Mouse (Mus musculus) forebrain, embryonic 11.5 days (tissue): ENCODE measurements around the gene Tmem150c. TPM values are rescaled to one million over a fixed set of nuclear protein-coding genes. Genes with fewer than 3 reads are reported as not detected.

Source experiments
- ATAC-seq: fragments of 200-750 bp; cut with Nextera tagmentation; replicated peaks from 2 replicates; pipeline ENCODE4 v1.8.0; 2017; ENCODE audit warnings: moderate TSS enrichment; ENCODE audit not compliant: low FRiP score
- DNase-seq: peaks from one replicate; pipeline ENCODE4 v3.0.0-alpha.2; 2017; ENCODE audit warnings: low spot score
- H3K27ac ChIP-seq: fragments of 300-500 bp; sonication (generic); 2 replicates; pipeline ENCODE4 v1.5.1; 2014; ENCODE audit warnings: low read depth, low read length
- H3K27me3 ChIP-seq: fragments of 300-500 bp; sonication (generic); 2 replicates; pipeline ENCODE4 v1.6.1; 2014; ENCODE audit warnings: mild to moderate bottlenecking, low read length, mixed read lengths; ENCODE audit not compliant: control insufficient read depth, insufficient read depth
- H3K36me3 ChIP-seq: fragments of 300-500 bp; sonication (generic); 2 replicates; pipeline ENCODE4 v1.6.1; 2014; ENCODE audit warnings: mild to moderate bottlenecking, low read length, moderate library complexity, mixed read lengths; ENCODE audit not compliant: control insufficient read depth, insufficient read depth
- H3K4me1 ChIP-seq: fragments of 300-500 bp; sonication (generic); replicated peaks from 2 replicates; pipeline ENCODE4 v1.6.1; 2014; ENCODE audit warnings: low read length, mixed read lengths; ENCODE audit not compliant: control insufficient read depth, insufficient read depth
- H3K4me2 ChIP-seq: fragments of 300-500 bp; sonication (generic); 2 replicates; pipeline ENCODE4 v1.6.1; 2014; ENCODE audit warnings: low read depth, mild to moderate bottlenecking, low read length, moderate library complexity, mixed read lengths; ENCODE audit not compliant: severe bottlenecking
- H3K4me3 ChIP-seq: fragments of 300-500 bp; sonication (generic); 2 replicates; pipeline ENCODE4 v1.5.1; 2014; ENCODE audit warnings: low read depth, low read length
- H3K9ac ChIP-seq: fragments of 300-500 bp; sonication (generic); 2 replicates; pipeline ENCODE4 v1.6.1; 2014; ENCODE audit warnings: low read length
- H3K9me3 ChIP-seq: fragments of 300-500 bp; sonication (generic); 2 replicates; pipeline ENCODE4 v1.6.1; 2016; ENCODE audit warnings: low read length, mixed read lengths; ENCODE audit not compliant: control insufficient read depth
- WGBS: fragments of 180-500 bp; shearing (Covaris S2); extraction: QIAGEN DNeasy Blood & Tissue Kit; methylation state at CpG from one replicate; pipeline ENCODE4 v1.1.7; 2014; 5-methylcytosine and 5-hydroxymethylcytosine counted together
- polyA plus RNA-seq: library from polyadenylated mRNA; unstranded; fragments of >200 nt; fragmentation: Nextera tagmentation; extraction: Ambion mirVana; gene quantifications from 2 replicates; pipeline ENCODE4 v1.2.1, GENCODE M21; 2014

Tmem150c gene
- polyA plus RNA-seq, 1 experiment from 2014 or later: 2.4 TPM

DNA sequence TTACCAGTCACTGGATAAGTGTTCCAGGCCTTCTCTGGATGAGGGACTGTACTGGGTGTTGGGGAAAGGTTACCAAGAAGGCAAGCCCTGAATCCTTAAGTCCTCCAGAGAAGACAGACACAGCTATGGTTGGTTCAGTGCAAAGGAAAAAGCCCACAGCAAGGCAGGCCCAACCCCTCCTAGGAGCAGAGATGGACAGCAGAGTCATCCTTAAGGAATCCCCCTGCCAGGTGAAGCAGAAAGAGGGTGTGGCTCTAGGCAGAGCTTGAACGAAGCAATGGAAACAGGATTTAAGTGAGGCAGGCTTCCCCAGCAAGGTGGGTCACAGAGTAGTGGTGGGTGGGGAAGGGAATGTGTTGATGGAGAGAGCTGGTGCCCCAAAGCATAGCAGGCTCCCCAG is 35.1 kb downstream of the Tmem150c start:
- Histone ChIP-seq H3K27me3 (no peaks in the 10 kb centered on the region), H3K27ac (no peak overlapping the region), H3K4me2 (no peak overlapping the region), H3K36me3 (no peaks in the 10 kb centered on the region), H3K9me3 (no peaks in the 10 kb centered on the region), H3K4me3 (no peak overlapping the region), H3K4me1 (peaks cover 2% of the 10 kb centered on the region; the same call in 1 of the 2 replicates), H3K9ac (no peak overlapping the region)
- DNase-seq: no peak
- ATAC-seq: no peak
- WGBS: 79% methylated on average over 1 of the region's 1 CpGs

DNA sequence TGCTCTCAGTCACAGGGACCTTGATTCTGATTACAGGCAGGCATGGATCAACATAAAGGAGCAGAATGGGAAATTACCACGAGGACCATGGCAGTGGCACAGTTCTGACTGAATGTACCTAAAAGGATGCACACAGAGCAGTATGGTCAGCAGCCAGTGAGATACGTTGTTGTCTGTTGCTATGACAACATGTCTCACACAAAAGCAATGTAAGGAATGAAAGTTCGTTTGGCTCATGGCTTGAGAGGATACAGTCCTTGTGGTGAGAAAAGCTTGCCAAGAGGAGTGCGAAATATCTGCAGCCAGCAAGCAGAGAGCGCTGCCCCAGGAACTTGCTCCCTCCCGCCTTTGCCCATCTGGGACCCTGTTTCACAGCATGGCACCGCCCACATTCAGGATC is 36.3 kb downstream of the Tmem150c start:
- peaks cover 2% of the 10 kb centered on the region; the same call in 1 of the 2 replicates for H3K4me1 ChIP-seq
- H3K4me3 ChIP-seq: no peak overlapping the region
- no peaks in the 10 kb centered on the region for H3K27me3 ChIP-seq
- H3K9me3 ChIP-seq: no peaks in the 10 kb centered on the region
- DNase-seq: no peak
- 52% methylated on average over 7 of the region's 7 CpGs for WGBS
- ATAC-seq: no peak
- no peak overlapping the region for H3K4me2 ChIP-seq
- no peaks in the 10 kb centered on the region for H3K36me3 ChIP-seq
- no peak overlapping the region for H3K9ac ChIP-seq
- H3K27ac ChIP-seq: no peak overlapping the region

DNA sequence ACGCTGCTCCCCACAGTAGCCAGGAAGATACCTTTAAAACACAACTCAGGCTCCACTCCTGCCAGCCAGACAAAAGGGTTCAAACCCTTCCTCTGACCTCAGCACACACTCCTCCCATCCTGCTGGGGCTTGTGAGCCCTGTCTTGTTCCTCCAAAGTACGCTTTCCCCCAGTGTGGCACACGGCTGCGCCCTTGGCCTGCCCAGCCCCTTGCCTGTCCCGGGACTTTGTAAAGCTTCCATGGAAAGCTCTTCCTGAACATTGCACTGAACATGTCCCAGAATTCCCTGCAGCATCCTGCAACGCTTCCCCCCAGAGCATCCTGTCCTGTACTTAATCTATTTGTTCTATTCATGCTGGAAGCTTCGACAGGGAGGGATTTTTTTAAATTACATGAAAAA is 38.4 kb downstream of the Tmem150c start:
- peaks cover 2% of the 10 kb centered on the region; the same call in 1 of the 2 replicates for H3K4me1 ChIP-seq
- H3K27me3 ChIP-seq: no peaks in the 10 kb centered on the region
- peak overlapping the region; percentile 39; the same call in 1 of the 2 replicates for H3K4me2 ChIP-seq
- no peak for DNase-seq
- no peak overlapping the region for H3K27ac ChIP-seq
- no peak for ATAC-seq
- H3K36me3 ChIP-seq: no peaks in the 10 kb centered on the region
- no peak overlapping the region for H3K4me3 ChIP-seq
- WGBS: 32% methylated on average over 7 of the region's 7 CpGs
- no peak overlapping the region for H3K9ac ChIP-seq
- H3K9me3 ChIP-seq: no peaks in the 10 kb centered on the region

DNA sequence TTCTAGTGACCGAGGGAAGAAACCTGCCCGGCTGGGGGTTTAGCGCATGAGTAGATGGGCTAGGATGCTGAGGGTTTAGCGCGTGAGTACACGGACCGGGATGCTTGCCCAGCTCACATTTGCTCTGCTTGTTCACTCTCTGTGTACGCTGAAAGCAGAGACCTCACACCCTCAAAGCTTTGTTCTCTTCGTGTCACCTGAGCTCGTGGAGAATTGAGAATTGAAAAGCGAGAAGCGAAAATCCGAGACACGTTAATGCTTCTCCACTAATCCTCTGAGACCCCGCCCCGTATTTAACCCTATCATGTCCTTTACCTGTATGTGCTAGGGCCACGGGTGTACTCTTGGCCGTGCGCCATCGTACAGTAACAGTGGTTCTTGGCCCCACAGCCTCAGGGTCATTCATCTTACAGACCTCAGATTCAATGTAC is 38.9 kb downstream of the Tmem150c start:
- Histone ChIP-seq H3K27me3 (no peaks in the 10 kb centered on the region), H3K4me3 (no peak overlapping the region), H3K9ac (0 out of 2 replicates have a peak overlapping the region, but pooled peaks have one; percentile 7), H3K4me2 (peak overlapping the region; percentile 39), H3K4me1 (peaks cover 2% of the 10 kb centered on the region; the same call in 1 of the 2 replicates), H3K27ac (no peak overlapping the region), H3K36me3 (no peaks in the 10 kb centered on the region), H3K9me3 (no peaks in the 10 kb centered on the region)
- DNase-seq (peak; percentile 62), ATAC-seq (no peak)
- 2% methylated on average over 20 of the region's 20 CpGs for WGBS

DNA sequence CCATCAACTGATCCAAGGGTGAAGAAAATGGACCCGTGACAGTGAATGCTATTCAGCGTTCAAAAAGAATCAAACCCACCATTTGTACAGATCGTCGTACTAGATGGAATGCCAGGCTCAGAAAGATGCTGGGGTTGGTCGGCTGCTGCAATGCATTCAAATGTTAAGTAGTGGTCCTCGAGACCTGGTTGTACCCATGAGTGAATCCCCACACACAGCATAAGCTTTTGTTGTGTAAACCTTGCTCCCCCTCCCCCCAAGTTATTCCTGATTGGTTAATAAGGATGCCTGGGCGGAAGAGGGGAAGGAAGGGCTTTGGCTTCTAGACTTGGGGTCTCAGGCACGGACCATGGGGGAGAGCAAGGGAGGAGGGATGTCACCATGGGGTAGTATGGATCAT is 40.3 kb downstream of the Tmem150c start:
- Histone ChIP-seq H3K4me2 (no peak overlapping the region), H3K4me3 (no peak overlapping the region), H3K36me3 (no peaks in the 10 kb centered on the region), H3K27me3 (no peaks in the 10 kb centered on the region), H3K4me1 (peaks cover 2% of the 10 kb centered on the region; the same call in 1 of the 2 replicates), H3K9ac (no peak overlapping the region), H3K9me3 (no peaks in the 10 kb centered on the region), H3K27ac (no peak overlapping the region)
- no peak for ATAC-seq
- DNase-seq: no peak
- whole genome bisulfite sequencing: 53% methylated on average over 8 of the region's 8 CpGs

DNA sequence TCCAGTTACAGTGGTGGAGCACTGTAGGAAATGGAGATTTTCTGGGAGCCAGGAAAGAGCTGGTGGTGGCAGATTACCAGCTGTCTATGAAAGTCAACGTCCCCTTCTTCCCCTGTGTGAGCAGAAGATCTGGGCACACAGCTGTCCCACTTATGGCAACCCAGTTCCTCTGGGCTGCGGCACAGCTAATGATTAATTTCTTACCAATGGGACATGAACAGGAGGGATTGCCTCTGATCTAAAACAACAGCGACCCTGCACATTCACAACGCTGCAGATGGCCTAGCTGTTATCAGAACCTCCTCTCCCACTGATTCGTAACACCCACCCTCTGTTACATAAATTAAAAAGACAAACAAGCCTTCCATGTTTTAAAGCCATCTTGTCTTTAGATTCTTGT is 46.2 kb downstream of the Tmem150c start:
- Histone ChIP-seq H3K4me1 (no peaks in the 10 kb centered on the region), H3K27me3 (no peaks in the 10 kb centered on the region), H3K4me3 (no peak overlapping the region), H3K36me3 (no peaks in the 10 kb centered on the region), H3K9ac (no peak overlapping the region), H3K9me3 (no peaks in the 10 kb centered on the region), H3K4me2 (no peak overlapping the region), H3K27ac (no peak overlapping the region)
- DNase-seq: no peak
- 69% methylated on average over 5 of the region's 5 CpGs for WGBS
- ATAC-seq: no peak

DNA sequence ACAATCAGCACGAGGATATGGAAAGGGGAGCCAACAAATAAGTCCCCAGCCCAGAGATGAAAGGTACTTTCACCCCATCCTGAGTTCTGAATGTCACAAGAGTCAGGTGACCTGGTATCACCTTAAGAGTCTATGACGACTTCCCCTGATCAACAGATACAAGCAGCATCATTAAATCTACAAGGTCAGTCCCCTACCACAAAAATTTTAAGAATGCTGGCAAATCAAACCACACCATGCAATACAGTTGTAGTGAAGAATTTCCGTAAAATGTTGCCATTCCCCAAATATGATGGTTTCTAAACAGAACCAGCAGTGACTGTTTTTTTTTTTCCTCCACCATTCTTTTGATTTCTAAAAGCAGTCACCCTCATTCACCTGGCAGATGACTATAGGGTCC is 49.0 kb downstream of the Tmem150c start:
- no peak overlapping the region for H3K9ac ChIP-seq
- no peaks in the 10 kb centered on the region for H3K4me1 ChIP-seq
- ATAC-seq: no peak
- no peak overlapping the region for H3K4me3 ChIP-seq
- no peaks in the 10 kb centered on the region for H3K27me3 ChIP-seq
- no peak overlapping the region for H3K27ac ChIP-seq
- no peaks in the 10 kb centered on the region for H3K9me3 ChIP-seq
- no peak overlapping the region for H3K4me2 ChIP-seq
- 80% methylated on average over 3 of the region's 3 CpGs for WGBS
- H3K36me3 ChIP-seq: no peaks in the 10 kb centered on the region
- DNase-seq: no peak

DNA sequence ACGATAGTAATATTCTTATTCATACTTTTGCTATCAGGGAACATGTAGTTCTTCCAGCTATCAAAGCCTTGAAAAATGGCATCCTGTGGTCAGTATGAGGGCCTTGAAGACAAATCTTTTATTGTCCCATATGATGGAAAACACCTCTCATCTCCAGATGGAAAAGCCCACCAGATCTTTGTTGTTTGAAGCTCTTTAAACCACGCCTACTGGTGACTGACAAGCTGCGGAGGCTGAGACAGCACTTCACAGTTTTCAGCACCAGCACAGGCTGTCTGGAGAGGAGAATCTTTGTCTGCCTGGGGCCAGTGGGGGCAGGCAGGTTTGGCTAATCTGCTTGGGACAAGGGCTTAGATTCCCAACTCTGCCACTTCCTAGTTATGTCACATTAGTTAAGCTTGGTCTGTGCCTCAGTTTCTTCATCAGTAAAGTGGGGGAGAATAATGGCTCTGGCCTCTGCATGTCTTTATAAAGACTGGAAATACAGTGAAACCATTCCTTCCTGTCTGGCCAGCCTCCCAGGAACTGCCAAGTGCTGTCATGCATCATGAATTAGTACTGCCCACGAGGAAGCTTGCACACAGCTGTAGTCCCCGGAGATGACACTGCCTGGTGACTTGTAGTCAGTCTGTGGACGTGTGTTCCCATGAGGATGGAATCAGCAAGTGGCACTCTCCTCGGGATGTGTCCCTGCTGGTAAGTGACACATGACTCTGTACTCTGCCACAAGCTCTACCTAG is 49.9 kb downstream of the Tmem150c start:
- Histone ChIP-seq H3K9ac (no peak overlapping the region), H3K4me1 (no peaks in the 10 kb centered on the region), H3K4me3 (no peak overlapping the region), H3K27me3 (no peaks in the 10 kb centered on the region), H3K9me3 (no peaks in the 10 kb centered on the region), H3K27ac (no peak overlapping the region), H3K4me2 (no peak overlapping the region), H3K36me3 (no peaks in the 10 kb centered on the region)
- no peak for ATAC-seq
- WGBS: 70% methylated on average over 7 of the region's 7 CpGs
- no peak for DNase-seq

DNA sequence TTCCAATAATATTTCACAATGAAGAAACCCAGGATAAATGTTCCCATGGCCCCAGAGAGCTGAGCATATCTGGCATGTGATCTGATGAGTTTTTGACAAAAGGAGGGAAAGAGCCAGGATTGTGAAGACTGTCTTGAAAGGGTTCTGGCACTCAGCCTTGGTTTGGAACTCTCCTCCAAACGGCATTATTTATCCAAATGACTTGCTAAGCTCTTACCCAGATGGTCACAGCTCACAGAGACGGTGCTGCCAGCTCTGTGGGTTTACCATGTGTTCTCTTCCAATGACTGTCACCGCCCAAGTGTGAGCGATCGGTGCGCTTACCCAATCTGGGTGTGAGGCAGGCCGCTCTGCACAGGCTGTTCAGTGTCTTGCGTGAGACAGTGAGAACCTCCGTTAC is 50.7 kb downstream of the Tmem150c start:
- no peak for ATAC-seq

More for the DNA sequence above, 50.7 kb downstream of the Tmem150c start:
- no peak overlapping the region for H3K4me3 ChIP-seq
- no peak overlapping the region for H3K9ac ChIP-seq
- H3K27me3 ChIP-seq: no peaks in the 10 kb centered on the region
- 90% methylated on average over 9 of the region's 9 CpGs for WGBS
- H3K27ac ChIP-seq: no peak overlapping the region
- H3K9me3 ChIP-seq: no peaks in the 10 kb centered on the region
- H3K4me2 ChIP-seq: no peak overlapping the region
- H3K4me1 ChIP-seq: no peaks in the 10 kb centered on the region
- DNase-seq: no peak
- H3K36me3 ChIP-seq: no peaks in the 10 kb centered on the region
